Mouse (Mus musculus) C2C12 (cell line): ENCODE results near the gene Spns2. TPM values are rescaled to one million over a fixed set of nuclear protein-coding genes. Genes with fewer than 3 reads are reported as not detected.

Experiments
- H3K27me3 ChIP-seq: one replicate; pipeline ENCODE4 v1.6.1; 2011; ENCODE audit not compliant: control insufficient read depth, insufficient read depth, insufficient read length
- H3K36me3 ChIP-seq: one replicate; pipeline ENCODE4 v1.6.1; 2011; ENCODE audit not compliant: control insufficient read depth, insufficient read depth
- H3K4me3 ChIP-seq: one replicate; pipeline ENCODE4 v1.5.1; 2011; ENCODE audit warnings: mild to moderate bottlenecking, control low read depth; ENCODE audit not compliant: poor library complexity, insufficient read depth, severe bottlenecking
- H3K79me2 ChIP-seq: one replicate; pipeline ENCODE4 v1.6.1; 2011; ENCODE audit not compliant: control insufficient read depth, insufficient read depth
- H3K79me3 ChIP-seq: one replicate; pipeline ENCODE4 v1.6.1; 2011; ENCODE audit warnings: low read depth, control low read depth
- H3ac ChIP-seq: one replicate; pipeline ENCODE3; 2011; ENCODE audit warnings: low read depth; ENCODE audit not compliant: control insufficient read depth, insufficient read length
- CEBPB ChIP-seq: IDR thresholded peaks from one replicate; pipeline ENCODE4 v1.6.1; 2011; ENCODE audit warnings: low read depth, mild to moderate bottlenecking, control low read depth, moderate library complexity
- CTCF ChIP-seq: IDR thresholded peaks from one replicate; pipeline ENCODE4 v1.5.1; 2011; ENCODE audit not compliant: control insufficient read depth, insufficient read depth, insufficient read length
- FOSL1 ChIP-seq: IDR thresholded peaks from one replicate; pipeline ENCODE4 v1.8.0; 2011; ENCODE audit warnings: mild to moderate bottlenecking, low read length; ENCODE audit not compliant: poor library complexity, insufficient read depth, severe bottlenecking
- MAX ChIP-seq: IDR thresholded peaks from one replicate; pipeline ENCODE4 v1.6.1; 2011; ENCODE audit warnings: mild to moderate bottlenecking, control low read depth
- MYOD1 ChIP-seq: IDR thresholded peaks from one replicate; pipeline ENCODE4 v1.6.1; 2011; ENCODE audit warnings: low read depth; ENCODE audit not compliant: control insufficient read depth, insufficient read length
- MYOG ChIP-seq: IDR thresholded peaks from one replicate; pipeline ENCODE4 v1.6.1; 2011; ENCODE audit not compliant: control insufficient read depth, insufficient read length; ENCODE audit errors: extremely low read depth
- USF1 ChIP-seq: IDR thresholded peaks from one replicate; pipeline ENCODE4 v1.6.1; 2011; ENCODE audit warnings: low read depth, mild to moderate bottlenecking, control low read depth, moderate library complexity
- polyA plus RNA-seq: library from polyadenylated mRNA; unstranded; fragments of >200 nt; fragmentation: generic; extraction: Trizol; gene quantifications from one replicate; pipeline ENCODE4 v1.2.1, GENCODE M21; 2012; ENCODE audit warnings: missing spikeins

Gene Spns2
- polyA plus RNA-seq, 1 experiment: 0.37 TPM

- Histone ChIP-seq H3K36me3 (no peaks in the 10 kb centered on the region), H3K79me3 (no peaks in the 10 kb centered on the region), H3ac (no peak overlapping the region), H3K79me2 (no peaks in the 10 kb centered on the region), H3K27me3 (peaks cover 88% of the 10 kb centered on the region), H3K4me3 (no peak overlapping the region)
- TF ChIP-seq USF1: no peak
- TF ChIP-seq CTCF: no peak
- TF ChIP-seq MYOD1: no peak
- TF ChIP-seq CEBPB: no peak
- TF ChIP-seq FOSL1: no peak
- TF ChIP-seq MYOG: no peak
- no peak for TF ChIP-seq MAX
Observed at GRCm38 (mm10) chr11:72405532-72405931, 84.2 kb downstream of the Spns2 start.

GRCm38 (mm10) chr11:72402969-72403368 lies 86.7 kb downstream of the Spns2 start:
- Histone ChIP-seq H3ac (no peak overlapping the region), H3K36me3 (no peaks in the 10 kb centered on the region), H3K27me3 (peaks cover 70% of the 10 kb centered on the region), H3K79me2 (no peaks in the 10 kb centered on the region), H3K4me3 (no peak overlapping the region), H3K79me3 (no peaks in the 10 kb centered on the region)
- TF ChIP-seq CEBPB: no peak
- no peak for TF ChIP-seq MAX
- no peak for TF ChIP-seq MYOG
- no peak for TF ChIP-seq USF1
- TF ChIP-seq CTCF: no peak
- no peak for TF ChIP-seq FOSL1
- no peak for TF ChIP-seq MYOD1

GRCm38 (mm10) chr11:72402017-72402416 lies 87.7 kb downstream of the Spns2 start:
- H3K36me3 ChIP-seq: no peaks in the 10 kb centered on the region
- H3ac ChIP-seq: no peak overlapping the region
- TF ChIP-seq MYOG: no peak
- TF ChIP-seq CEBPB: no peak
- TF ChIP-seq CTCF: no peak
- TF ChIP-seq FOSL1: no peak
- TF ChIP-seq MYOD1: no peak
- no peak for TF ChIP-seq USF1
- no peak for TF ChIP-seq MAX
- no peaks in the 10 kb centered on the region for H3K79me2 ChIP-seq
- H3K27me3 ChIP-seq: peaks cover 70% of the 10 kb centered on the region
- H3K4me3 ChIP-seq: no peak overlapping the region
- H3K79me3 ChIP-seq: no peaks in the 10 kb centered on the region

Other genes with a start within 250 kb of the Spns2 start
- 0.16 TPM for gene Slc13a5, start 222.7 kb downstream of the Spns2 start, polyA plus RNA-seq
- 1.2 TPM for gene Xaf1, start 188.3 kb downstream of the Spns2 start, polyA plus RNA-seq
- gene Fbxo39, start 175.5 kb downstream of the Spns2 start, polyA plus RNA-seq: not detected
- not detected for gene Tekt1, start 127.5 kb downstream of the Spns2 start, polyA plus RNA-seq
- gene Smtnl2, start 78.2 kb downstream of the Spns2 start, polyA plus RNA-seq: 0.04 TPM
- not detected for gene Ggt6, start 54.4 kb downstream of the Spns2 start, polyA plus RNA-seq
- 230 TPM for gene Mybbp1a, start 48.5 kb downstream of the Spns2 start, polyA plus RNA-seq
- not detected for gene Spns3, start 60.6 kb upstream of the Spns2 start, polyA plus RNA-seq
- 8.1 TPM for gene Ube2g1, start 117.4 kb upstream of the Spns2 start, polyA plus RNA-seq
- 15.1 TPM for gene Ankfy1, start 200.1 kb upstream of the Spns2 start, polyA plus RNA-seq